Mouse (Mus musculus): Measurements from ENCODE around the gene Cd247. TPM values are rescaled to one million over a fixed set of nuclear protein-coding genes. Genes with fewer than 3 reads are reported as not detected.

The Cd247 gene
- polyA plus RNA-seq, 1 experiment from 2014 or later: 12.8 TPM

DNA sequence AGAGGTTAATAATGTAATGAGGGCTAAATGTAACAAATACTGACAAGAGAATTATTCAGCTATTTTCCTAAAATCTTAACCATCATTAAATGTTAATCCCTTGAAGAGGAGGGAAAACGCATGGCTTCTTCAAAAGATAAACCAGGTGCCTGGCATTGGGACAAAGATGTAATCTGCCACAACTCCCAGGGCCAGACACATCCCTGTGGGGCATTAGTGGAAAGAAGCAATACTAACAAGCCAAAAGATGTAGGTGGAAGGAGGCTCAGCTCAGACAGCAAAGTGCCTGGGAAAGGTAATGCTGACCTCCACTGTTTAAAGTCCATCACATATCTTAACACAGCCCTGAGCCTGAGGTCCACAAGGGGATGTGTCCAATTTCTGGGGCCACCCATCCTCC is 134.0 kb downstream of the Cd247 start:
- no peaks in the 10 kb centered on the region for H3K36me3 ChIP-seq (ENCODE audit: control insufficient read depth, insufficient read depth)
- no peak overlapping the region for H3K27ac ChIP-seq (ENCODE audit: low read length)
- peaks cover 2% of the 10 kb centered on the region; the same call in 1 of the 2 replicates for H3K9me3 ChIP-seq (replicated peaks; ENCODE audit: control insufficient read depth, low read length)
- peaks cover 7% of the 10 kb centered on the region for H3K4me1 ChIP-seq (ENCODE audit: control insufficient read depth, insufficient read depth, low read length)
- WGBS: 70% methylated on average over 1 of the region's 1 CpGs
- H3K27me3 ChIP-seq (ENCODE audit: control insufficient read depth, insufficient read depth, low read length): no peaks in the 10 kb centered on the region
- no peak for ATAC-seq (replicated peaks; ENCODE audit: extremely low read depth, insufficient read depth, low FRiP score)
- no peak overlapping the region for H3K9ac ChIP-seq (ENCODE audit: low read length)
- no peak overlapping the region for H3K4me2 ChIP-seq (ENCODE audit: low read depth, low read length)
- H3K4me3 ChIP-seq (ENCODE audit: low read length): no peak overlapping the region

DNA sequence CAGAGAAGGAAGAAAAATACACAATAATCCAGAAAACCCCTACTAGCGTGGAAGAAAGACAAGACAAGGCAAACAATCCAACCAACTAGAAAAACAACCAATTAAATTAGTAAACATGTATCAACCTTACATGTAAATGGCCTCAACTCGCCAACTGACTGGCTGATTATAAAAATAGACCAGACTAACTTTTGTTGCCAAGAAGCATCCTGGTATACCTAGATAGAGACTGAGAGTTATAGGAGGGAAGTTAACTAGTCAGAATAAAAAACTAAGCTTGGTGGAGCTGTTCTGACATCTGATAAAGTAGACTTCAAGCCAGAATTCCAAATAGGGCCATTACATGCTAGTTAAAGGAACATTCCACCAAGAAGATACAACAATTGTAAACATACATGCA is 136.7 kb downstream of the Cd247 start:
- Histone ChIP-seq H3K27me3 (ENCODE audit: control insufficient read depth, insufficient read depth, low read length) (no peaks in the 10 kb centered on the region), H3K9ac (ENCODE audit: low read length) (no peak overlapping the region), H3K4me1 (ENCODE audit: control insufficient read depth, insufficient read depth, low read length) (peaks cover 3% of the 10 kb centered on the region; the same call in 1 of the 2 replicates), H3K27ac (ENCODE audit: low read length) (no peak overlapping the region), H3K9me3 (replicated peaks; ENCODE audit: control insufficient read depth, low read length) (peaks cover 2% of the 10 kb centered on the region; the same call in 1 of the 2 replicates), H3K36me3 (ENCODE audit: control insufficient read depth, insufficient read depth) (no peaks in the 10 kb centered on the region), H3K4me2 (ENCODE audit: low read depth, low read length) (no peak overlapping the region), H3K4me3 (ENCODE audit: low read length) (no peak overlapping the region)
- ATAC-seq (replicated peaks; ENCODE audit: extremely low read depth, insufficient read depth, low FRiP score): no peak
- WGBS: 74% methylated on average over 2 of the region's 2 CpGs

Other genes with a start within 250 kb of the Cd247 start
- gene Mpzl1, start 154.1 kb upstream of the Cd247 start, polyA plus RNA-seq (2015; fragmentation: Nextera tagmentation; extraction: Ambion mirVana): 95.3 and 104 TPM in 2 replicates
- 99.3 and 111 TPM in 2 replicates for gene Rcsd1, start 78.9 kb upstream of the Cd247 start, polyA plus RNA-seq (2015; fragmentation: Nextera tagmentation; extraction: Ambion mirVana)
- gene Creg1, start 24.9 kb upstream of the Cd247 start, polyA plus RNA-seq (2015; fragmentation: Nextera tagmentation; extraction: Ambion mirVana): 69.8 and 73.2 TPM in 2 replicates
- gene Pou2f1, start 214.0 kb downstream of the Cd247 start, polyA plus RNA-seq (2015; fragmentation: Nextera tagmentation; extraction: Ambion mirVana): 8.5 and 9.3 TPM in 2 replicates